Mouse (Mus musculus) liver, embryonic 11.5 days (tissue): Measurements from ENCODE around the gene Igfbp5. TPM values are rescaled to one million over a fixed set of nuclear protein-coding genes. Genes with fewer than 3 reads are reported as not detected.

Experiments used
- ATAC-seq: fragments of 200-750 bp; cut with Nextera tagmentation; replicated peaks from 2 replicates; pipeline ENCODE4 v1.8.0; 2017; ENCODE audit warnings: moderate number of reproducible peaks, mild to moderate bottlenecking, moderate TSS enrichment, moderate library complexity; ENCODE audit not compliant: low FRiP score
- DNase-seq: peaks from one replicate; pipeline ENCODE4 v3.0.0-alpha.2; 2017; ENCODE audit warnings: low spot score
- H3K27ac ChIP-seq: fragments of 300-500 bp; sonication (generic); 2 replicates; pipeline ENCODE4 v1.5.1; 2014; ENCODE audit warnings: mild to moderate bottlenecking, low read depth, low read length, control low read depth
- H3K27me3 ChIP-seq: fragments of 300-500 bp; sonication (generic); replicated peaks from 2 replicates; pipeline ENCODE4 v1.6.1; 2014; ENCODE audit warnings: low read length, mixed read lengths; ENCODE audit not compliant: control insufficient read depth, insufficient read depth
- H3K36me3 ChIP-seq: fragments of 300-500 bp; sonication (generic); 2 replicates; pipeline ENCODE4 v1.6.1; 2014; ENCODE audit warnings: mild to moderate bottlenecking, low read length, moderate library complexity, mixed read lengths; ENCODE audit not compliant: control insufficient read depth, insufficient read depth
- H3K4me1 ChIP-seq: fragments of 300-500 bp; sonication (generic); replicated peaks from 2 replicates; pipeline ENCODE4 v1.6.1; 2014; ENCODE audit warnings: low read length, mixed read lengths; ENCODE audit not compliant: control insufficient read depth, insufficient read depth
- H3K4me2 ChIP-seq: fragments of 300-500 bp; sonication (generic); 2 replicates; pipeline ENCODE4 v1.6.1; 2014; ENCODE audit warnings: mild to moderate bottlenecking, control low read depth, moderate library complexity
- H3K4me3 ChIP-seq: fragments of 300-500 bp; sonication (generic); 2 replicates; pipeline ENCODE4 v1.5.1; 2014; ENCODE audit warnings: low read depth, low read length, control low read depth
- H3K9ac ChIP-seq: fragments of 300-500 bp; sonication (generic); 2 replicates; pipeline ENCODE4 v1.6.1; 2014; ENCODE audit warnings: low read depth, low read length, control low read depth
- H3K9me3 ChIP-seq: fragments of 300-500 bp; sonication (generic); 2 replicates; pipeline ENCODE4 v1.6.1; 2016; ENCODE audit warnings: low read length, inconsistent platforms, mixed read lengths; ENCODE audit not compliant: control insufficient read depth
- WGBS: fragments of 180-500 bp; shearing (Covaris S2); extraction: QIAGEN DNeasy Blood & Tissue Kit; methylation state at CpG from one replicate; pipeline ENCODE4 v1.1.7; 2014; 5-methylcytosine and 5-hydroxymethylcytosine counted together
- polyA plus RNA-seq: library from polyadenylated mRNA; unstranded; fragments of >200 nt; fragmentation: Nextera tagmentation; extraction: Ambion mirVana; gene quantifications from 2 replicates; pipeline ENCODE4 v1.2.1, GENCODE M21; 2014

Gene Igfbp5
- polyA plus RNA-seq, 1 experiment from 2014 or later: 33.8 TPM

- peaks cover 55% of the 10 kb centered on the region for H3K27me3 ChIP-seq
- H3K27ac ChIP-seq: no peak overlapping the region
- H3K4me3 ChIP-seq: peak overlapping the region; percentile 48
- no peak overlapping the region for H3K9ac ChIP-seq
- peaks cover 8% of the 10 kb centered on the region for H3K4me1 ChIP-seq
- peak overlapping the region; percentile 78 for H3K4me2 ChIP-seq
- DNase-seq (no peak), ATAC-seq (no peak)
- WGBS: 1% methylated on average over 6 of the region's 6 CpGs
- no peaks in the 10 kb centered on the region for H3K9me3 ChIP-seq
- no peaks in the 10 kb centered on the region for H3K36me3 ChIP-seq
These were observed 3.4 kb downstream of the Igfbp5 start for GRCm38 (mm10) chr1:72871337-72871696.

- Histone ChIP-seq H3K4me2 (peak overlapping the region; percentile 78), H3K9ac (no peak overlapping the region), H3K36me3 (no peaks in the 10 kb centered on the region), H3K4me3 (peak overlapping the region; percentile 48), H3K27me3 (peaks cover 50% of the 10 kb centered on the region), H3K4me1 (peaks cover 8% of the 10 kb centered on the region), H3K27ac (no peak overlapping the region), H3K9me3 (no peaks in the 10 kb centered on the region)
- peak; percentile 61 for DNase-seq
- ATAC-seq: peak; percentile 24
- under 1% methylated on average over 20 of the region's 20 CpGs for WGBS
These were observed 3.9 kb downstream of the Igfbp5 start for GRCm38 (mm10) chr1:72870615-72871336.

GRCm38 (mm10) chr1:72869681-72870614 is 4.7 kb downstream of the Igfbp5 start:
- no peak overlapping the region for H3K9ac ChIP-seq
- H3K4me1 ChIP-seq: peaks cover 8% of the 10 kb centered on the region
- peak overlapping the region; percentile 78 for H3K4me2 ChIP-seq
- DNase-seq: peak; percentile 64
- H3K36me3 ChIP-seq: no peaks in the 10 kb centered on the region
- no peak overlapping the region for H3K27ac ChIP-seq
- peak overlapping the region; percentile 48 for H3K4me3 ChIP-seq
- H3K9me3 ChIP-seq: no peaks in the 10 kb centered on the region
- H3K27me3 ChIP-seq: peaks cover 42% of the 10 kb centered on the region
- 0 out of 2 replicates have a peak, but pooled peaks have one; percentile 15 for ATAC-seq
- WGBS: 9% methylated on average over 22 of the region's 22 CpGs

- Histone ChIP-seq H3K9me3 (no peaks in the 10 kb centered on the region), H3K4me2 (no peak overlapping the region; the same call in 1 of the 2 replicates), H3K36me3 (no peaks in the 10 kb centered on the region), H3K27ac (no peak overlapping the region), H3K4me3 (no peak overlapping the region), H3K27me3 (peaks cover 35% of the 10 kb centered on the region), H3K4me1 (peaks cover 8% of the 10 kb centered on the region), H3K9ac (no peak overlapping the region)
- ATAC-seq: no peak
- no peak for DNase-seq
These were observed 5.4 kb downstream of the Igfbp5 start for GRCm38 (mm10) chr1:72869275-72869674.

GRCm38 (mm10) chr1:72868429-72869215 is 6.1 kb downstream of the Igfbp5 start:
- Histone ChIP-seq H3K27me3 (peaks cover 28% of the 10 kb centered on the region), H3K4me2 (no peak overlapping the region), H3K27ac (no peak overlapping the region), H3K36me3 (no peaks in the 10 kb centered on the region), H3K9me3 (no peaks in the 10 kb centered on the region), H3K4me1 (peaks cover 8% of the 10 kb centered on the region), H3K9ac (no peak overlapping the region), H3K4me3 (no peak overlapping the region)
- ATAC-seq (no peak), DNase-seq (no peak)
- WGBS: 53% methylated on average over 10 of the region's 10 CpGs

GRCm38 (mm10) chr1:72867346-72867745 is 7.3 kb downstream of the Igfbp5 start:
- no peaks in the 10 kb centered on the region for H3K36me3 ChIP-seq
- WGBS: 55% methylated on average over 1 of the region's 1 CpGs
- H3K4me2 ChIP-seq: no peak overlapping the region
- no peaks in the 10 kb centered on the region for H3K9me3 ChIP-seq
- H3K27me3 ChIP-seq: peaks cover 16% of the 10 kb centered on the region
- H3K9ac ChIP-seq: no peak overlapping the region
- ATAC-seq (no peak), DNase-seq (no peak)
- no peak overlapping the region for H3K4me3 ChIP-seq
- H3K4me1 ChIP-seq: peaks cover 6% of the 10 kb centered on the region
- no peak overlapping the region for H3K27ac ChIP-seq

GRCm38 (mm10) chr1:72866417-72866816 is 8.3 kb downstream of the Igfbp5 start:
- WGBS: 67% methylated on average over 5 of the region's 5 CpGs
- Histone ChIP-seq H3K9me3 (no peaks in the 10 kb centered on the region), H3K4me3 (no peak overlapping the region), H3K36me3 (no peaks in the 10 kb centered on the region), H3K4me1 (peaks cover 2% of the 10 kb centered on the region), H3K27me3 (peaks cover 8% of the 10 kb centered on the region), H3K9ac (no peak overlapping the region), H3K4me2 (no peak overlapping the region), H3K27ac (no peak overlapping the region)
- no peak for ATAC-seq
- no peak for DNase-seq

GRCm38 (mm10) chr1:72865900-72866299 is 8.8 kb downstream of the Igfbp5 start:
- 0 out of 2 replicates have a peak, but pooled peaks cover 3% of the 10 kb centered on the region for H3K27me3 ChIP-seq
- no peak overlapping the region for H3K4me2 ChIP-seq
- no peak overlapping the region for H3K4me3 ChIP-seq
- no peaks in the 10 kb centered on the region for H3K36me3 ChIP-seq
- DNase-seq: peak; percentile 66
- H3K4me1 ChIP-seq: peaks cover 2% of the 10 kb centered on the region
- H3K9me3 ChIP-seq: no peaks in the 10 kb centered on the region
- no peak for ATAC-seq
- no peak overlapping the region for H3K27ac ChIP-seq
- WGBS: 31% methylated on average over 6 of the region's 6 CpGs
- H3K9ac ChIP-seq: no peak overlapping the region
